ENCODE assay signal across 8 mouse cellular contexts in the genomic region with DNA sequence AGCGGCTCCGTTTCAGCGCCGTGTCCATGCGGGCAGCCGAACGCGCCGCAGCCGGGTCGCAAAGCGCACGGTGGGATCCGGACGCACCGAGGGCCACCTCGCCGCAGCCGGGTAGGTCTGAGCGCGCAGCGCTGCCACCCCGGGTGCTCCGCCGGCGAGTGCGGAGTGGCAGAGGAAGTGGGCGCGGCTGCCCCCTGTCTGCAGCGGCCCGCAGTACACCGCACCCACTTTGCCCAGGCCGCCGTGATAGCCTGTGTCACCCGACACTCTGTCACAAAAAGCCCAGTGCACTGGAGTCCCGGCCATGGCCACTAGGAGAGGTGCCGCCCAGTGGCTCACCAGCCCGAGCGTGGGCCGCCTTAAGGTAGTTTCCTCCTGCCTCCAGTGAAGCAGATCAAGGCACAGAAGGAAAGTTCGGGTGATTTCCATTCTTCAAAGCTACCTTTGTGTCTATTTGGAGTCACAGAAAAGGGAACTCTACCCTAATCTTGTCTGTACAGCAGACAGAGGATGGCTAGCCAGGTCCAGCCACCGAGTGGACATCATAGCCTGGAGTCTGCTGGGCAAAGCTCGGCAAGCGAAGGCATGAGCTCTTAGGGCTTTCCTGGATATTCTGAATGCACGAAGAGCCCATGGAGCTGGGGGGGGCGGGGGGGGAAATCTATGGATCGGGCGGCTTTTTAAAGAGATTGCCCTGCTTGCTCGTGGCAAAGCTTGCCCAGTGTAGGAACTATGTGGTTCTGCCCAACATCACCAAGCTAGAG. TPM values are rescaled to one million over a fixed set of nuclear protein-coding genes. Genes with fewer than 3 reads are reported as not detected.
A peak's percentile ranks its signal among the peaks of the same experiment; 100 is the strongest.
DNase-seq lines count a peak whose midpoint lies in the region; ATAC-seq lines count a peak whose summit lies in the region.

A gene (minus strand): TSS at position 149 of the 764 bp plus-strand sequence.

- H3K27ac ChIP-seq in hindbrain, embryonic 15.5 days (replicated peaks) = peak within 1 kb of the TSS; percentile 91

- H3K27me3 ChIP-seq in hindbrain, embryonic 15.5 days = no peaks in the 10 kb centered on the region

- H3K9me3 ChIP-seq in hindbrain, embryonic 15.5 days = no peaks in the 10 kb centered on the region

- peak within 1 kb of the TSS; percentile 83 for H3K9ac ChIP-seq in hindbrain, embryonic 15.5 days

- WGBS in hindbrain, embryonic 15.5 days = 7% methylated on average over 49 of the region's 49 CpGs

- peak; percentile 94 for ATAC-seq in hindbrain, embryonic 15.5 days (ENCODE audit: low FRiP score, low read depth)

- H3K36me3 ChIP-seq in hindbrain, embryonic 15.5 days = no peaks in the 10 kb centered on the region

- DNase-seq in ZHBTc4 (ENCODE audit: low read depth, low spot score) = peak; percentile 94
- DNase-seq in cerebellum, postnatal 4 days (ENCODE audit: low spot score in 2 of 2) = peak; percentile 97 to 99
- DNase-seq in gastrocnemius, adult 18-20 months (ENCODE audit: low spot score) = peak; percentile 95
- DNase-seq in layer of hippocampus, postnatal 36 days = peak; percentile 91 to 94
- peak; percentile 93 for DNase-seq in lung, postnatal 25 days (ENCODE audit: low spot score)
- peak; percentile 69 for DNase-seq in retina, adult 2 months (ENCODE audit: low read depth, low spot score)
- DNase-seq in thymus, postnatal 36 days = peak; percentile 92 to 93

- H3K4me1 ChIP-seq in hindbrain, embryonic 15.5 days (replicated peaks) = peaks cover 36% of the 10 kb centered on the region

- H3K4me3 ChIP-seq in hindbrain, embryonic 15.5 days = peak within 1 kb of the TSS; percentile 60

- H3K4me2 ChIP-seq in hindbrain, embryonic 15.5 days = peak within 1 kb of the TSS; percentile 75

RNA-seq across cellular contexts. Expression of the gene that starts here (rescaled TPM):
- total RNA-seq in gastrocnemius, adult 18-20 months (2021) = 10 to 100 TPM; 53.6 to 65.7 TPM
- 131 and 144 TPM in 2 replicates for polyA plus RNA-seq in hindbrain, embryonic 15.5 days (2015; fragmentation: Nextera tagmentation; extraction: Ambion mirVana)
- 100 to 1,000 TPM; 157 to 168 TPM for total RNA-seq in layer of hippocampus, postnatal 36 days (2021)

Comparison
In these comparisons a context has a peak if more than half of its experiments do, and no peak if none do; other contexts are left out.
1. Peak in every context shown above with its lines: DNase-seq, ATAC-seq, H3K4me3 ChIP-seq and H3K27ac ChIP-seq.